Mouse (Mus musculus) thymus, postnatal 0 days (tissue): ENCODE data around the gene Ubl7. TPM values are rescaled to one million over a fixed set of nuclear protein-coding genes. Genes with fewer than 3 reads are reported as not detected.
A peak's percentile ranks its signal among the peaks of the same experiment; 100 is the strongest.
"Not testable (repeated sequence)": the region's sequence is repeated elsewhere in the genome, so short reads cannot be mapped to it uniquely, and the experiment has no call there.

Experiments used
- DNase-seq: peaks from one replicate; pipeline ENCODE4 v3.0.0-alpha.2; 2015; ENCODE audit warnings: low spot score
- polyA plus RNA-seq: library from polyadenylated mRNA; unstranded; fragments of >200 nt; fragmentation: Nextera tagmentation; extraction: Ambion mirVana; gene quantifications from 2 replicates; pipeline ENCODE4 v1.2.1, GENCODE M21; 2015

Ubl7 gene
- 125 and 133 TPM in 2 replicates for polyA plus RNA-seq

- DNase-seq: peak; percentile 92
Observed at GRCm38 (mm10) chr9:57910254-57911160, at the start of gene Ubl7. Ubl7 (plus strand) TSS chr9:57910979.

- DNase-seq: peak; percentile 77
Observed at GRCm38 (mm10) chr9:57861951-57862471, 48.8 kb upstream of the Ubl7 start.

GRCm38 (mm10) chr9:57864336-57864735 is 46.4 kb upstream of the Ubl7 start:
- no peak for DNase-seq

GRCm38 (mm10) chr9:57866530-57866929 is 44.2 kb upstream of the Ubl7 start:
- DNase-seq: peak; percentile 58

DNA sequence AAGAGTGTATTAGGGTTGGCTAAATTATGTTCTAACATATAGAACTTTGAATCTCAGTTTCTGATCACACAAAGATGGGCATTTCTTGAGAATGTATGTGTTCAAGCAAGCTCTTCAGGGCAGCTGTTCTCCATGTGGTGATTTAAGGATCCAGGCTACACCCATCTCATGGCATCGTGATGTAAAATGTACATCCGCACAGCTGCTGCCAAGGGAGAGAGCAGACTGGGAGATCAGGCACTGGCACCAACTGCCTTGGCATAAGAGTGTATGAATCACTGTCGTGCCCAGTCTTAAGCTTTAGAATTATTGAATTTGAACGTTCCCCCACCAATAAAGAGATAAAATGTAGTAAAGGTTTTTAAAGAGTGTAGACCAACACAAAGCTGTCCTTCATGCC is 43.5 kb upstream of the Ubl7 start:
- no peak for DNase-seq

DNA sequence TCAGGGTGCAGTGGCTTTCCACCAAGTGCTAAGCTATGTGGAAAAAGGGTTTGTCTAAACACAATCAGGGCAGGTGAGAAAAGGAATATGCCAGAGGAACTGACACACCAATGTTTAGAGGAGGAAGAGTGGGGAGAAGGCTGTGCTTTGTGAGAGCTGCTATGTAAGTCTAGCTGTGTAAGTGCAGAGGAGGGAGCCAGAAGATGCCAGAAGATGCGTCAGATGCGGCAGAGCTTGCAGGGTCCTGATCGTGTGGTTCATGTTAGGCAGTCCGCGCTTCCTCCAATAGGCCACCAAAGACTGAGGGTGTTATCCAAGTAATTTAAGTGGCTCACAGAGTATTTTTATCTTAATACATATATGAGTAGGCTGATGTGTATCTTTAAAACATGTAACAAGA is 42.9 kb upstream of the Ubl7 start:
- DNase-seq: no peak

GRCm38 (mm10) chr9:57868767-57869166 is 42.0 kb upstream of the Ubl7 start:
- DNase-seq: no peak

DNA sequence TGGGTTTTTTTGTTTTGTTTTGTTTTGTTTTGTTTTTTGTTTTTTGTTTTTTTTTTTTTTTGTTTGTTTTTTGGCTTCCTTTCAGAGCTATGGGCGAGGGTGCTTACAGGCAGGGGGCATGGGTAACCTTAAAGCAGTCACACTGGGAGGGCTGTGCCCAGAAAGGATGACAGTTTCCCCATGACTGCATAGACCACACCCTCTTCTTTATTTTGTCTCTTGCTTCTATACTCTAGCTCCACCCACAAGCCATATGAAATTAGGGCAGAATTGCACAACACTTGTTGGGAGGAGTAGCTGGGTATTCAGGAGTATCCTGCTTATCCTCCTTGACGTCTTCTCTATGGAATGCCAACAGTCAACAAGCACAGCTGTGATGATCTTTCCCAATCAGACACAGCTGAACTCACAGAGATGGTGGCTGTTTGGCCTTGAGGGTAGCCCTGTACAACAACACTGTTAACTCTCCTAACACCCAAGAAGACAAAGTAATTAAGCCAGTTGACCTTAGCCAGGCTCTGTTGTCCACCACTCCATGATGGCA is 40.4 kb upstream of the Ubl7 start:
- no peak for DNase-seq

DNA sequence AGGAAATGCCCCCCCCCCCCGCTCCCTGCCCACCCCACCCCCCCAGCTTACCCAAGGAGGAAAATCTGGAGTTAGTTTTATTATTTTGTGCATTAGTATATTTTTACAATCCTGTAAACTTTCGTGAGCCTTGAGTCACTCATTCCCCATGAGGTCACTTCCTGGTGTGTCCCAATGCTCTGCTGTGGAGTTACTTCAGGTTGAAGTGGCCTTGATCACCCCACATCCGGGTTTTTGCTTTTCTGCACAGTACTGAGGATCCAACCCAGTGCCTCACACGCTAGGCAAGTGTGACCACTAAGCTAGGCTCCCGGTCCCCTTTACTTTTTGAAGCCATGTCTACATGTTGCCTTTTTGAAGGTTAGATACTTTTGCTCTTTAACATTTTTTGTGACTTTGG is 36.6 kb upstream of the Ubl7 start:
- DNase-seq: no peak

- no peak for DNase-seq
Observed at GRCm38 (mm10) chr9:57874994-57875393, 35.8 kb upstream of the Ubl7 start.

- DNase-seq: no peak
Observed at GRCm38 (mm10) chr9:57879213-57879612, 31.6 kb upstream of the Ubl7 start.

GRCm38 (mm10) chr9:57880278-57880677 is 30.5 kb upstream of the Ubl7 start:
- peak; percentile 14 for DNase-seq

DNA sequence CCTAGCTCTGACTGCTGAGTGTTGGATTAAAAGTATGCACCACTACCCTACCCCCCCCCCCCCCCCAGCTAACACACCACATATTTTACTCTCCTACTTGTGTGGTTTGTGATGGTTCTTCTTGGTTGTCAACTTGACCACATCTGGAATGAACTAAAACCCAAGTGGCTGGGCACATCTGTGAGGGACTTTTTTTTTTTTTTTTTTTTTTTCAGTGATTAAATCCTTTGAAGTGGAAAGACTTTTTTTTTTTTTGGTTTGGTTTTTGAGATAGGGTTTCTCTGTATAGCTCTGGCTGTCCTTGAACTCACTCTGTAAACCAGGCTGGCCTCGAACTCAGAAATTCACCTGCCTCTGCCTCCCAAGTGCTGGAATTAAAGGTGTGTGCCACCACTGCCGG is 29.0 kb upstream of the Ubl7 start:
- DNase-seq: not testable (repeated sequence)

DNA sequence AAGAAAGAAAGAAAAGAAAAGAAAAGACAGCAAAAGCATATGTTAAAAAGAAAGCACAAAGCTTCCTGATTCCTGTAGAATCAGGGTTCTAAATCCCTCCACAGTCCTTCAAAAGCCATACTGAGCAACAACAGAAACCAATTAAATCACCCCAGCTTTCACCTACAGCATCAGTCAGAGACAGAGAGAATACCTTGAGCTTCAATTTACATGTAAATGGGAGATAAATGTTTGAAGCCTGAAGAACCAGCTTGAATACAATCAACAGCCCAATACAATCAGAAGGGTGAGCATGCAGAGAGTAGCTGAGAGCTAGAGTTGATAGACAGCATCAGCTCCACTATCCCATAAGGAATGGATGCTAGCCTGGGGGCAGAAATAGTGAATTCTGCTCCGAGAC is 27.4 kb upstream of the Ubl7 start:
- DNase-seq: no peak

DNA sequence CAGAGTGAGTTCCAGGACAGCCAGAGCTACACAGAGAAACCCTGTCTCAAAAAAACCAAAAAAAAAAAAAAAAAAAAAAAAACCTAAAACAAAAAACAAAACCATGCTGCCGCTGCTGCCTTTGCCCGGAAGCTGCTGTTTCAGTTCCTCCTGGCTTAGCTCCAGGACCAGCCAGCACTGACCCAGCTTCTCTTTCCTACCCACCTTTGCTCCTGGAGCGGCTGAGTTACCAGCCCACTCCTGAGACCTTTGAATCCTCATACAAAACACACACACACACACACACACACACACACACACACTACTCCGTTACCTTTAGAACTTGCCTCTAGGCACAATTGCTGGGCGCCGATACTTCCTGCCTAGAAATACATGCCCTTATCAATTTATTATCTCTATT is 22.7 kb upstream of the Ubl7 start:
- DNase-seq: no peak

- no peak for DNase-seq
Observed at GRCm38 (mm10) chr9:57900478-57900877, 10.3 kb upstream of the Ubl7 start.

GRCm38 (mm10) chr9:57901197-57901596 is 9.6 kb upstream of the Ubl7 start:
- DNase-seq: no peak

- no peak for DNase-seq
Observed at GRCm38 (mm10) chr9:57901601-57902000, 9.2 kb upstream of the Ubl7 start.

DNA sequence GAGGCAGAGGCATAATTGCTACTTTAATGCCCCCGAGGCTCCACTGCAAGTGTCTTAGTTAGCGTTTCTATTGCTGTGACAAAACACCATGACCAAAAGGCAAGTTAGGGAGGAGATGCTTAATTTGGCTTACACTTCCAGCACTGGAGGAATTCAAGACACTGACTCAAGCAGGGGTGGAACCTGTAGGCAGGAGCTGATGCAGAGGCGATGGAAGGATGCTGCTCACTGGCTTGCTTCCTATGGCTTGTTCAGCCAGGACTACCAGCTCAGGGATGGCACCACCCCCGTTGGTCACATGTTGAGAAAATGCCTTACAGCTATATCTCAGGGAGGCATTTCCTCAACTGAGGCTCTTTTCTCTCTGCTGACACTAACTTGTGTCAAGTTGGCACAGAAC is 8.6 kb upstream of the Ubl7 start:
- no peak for DNase-seq

DNA sequence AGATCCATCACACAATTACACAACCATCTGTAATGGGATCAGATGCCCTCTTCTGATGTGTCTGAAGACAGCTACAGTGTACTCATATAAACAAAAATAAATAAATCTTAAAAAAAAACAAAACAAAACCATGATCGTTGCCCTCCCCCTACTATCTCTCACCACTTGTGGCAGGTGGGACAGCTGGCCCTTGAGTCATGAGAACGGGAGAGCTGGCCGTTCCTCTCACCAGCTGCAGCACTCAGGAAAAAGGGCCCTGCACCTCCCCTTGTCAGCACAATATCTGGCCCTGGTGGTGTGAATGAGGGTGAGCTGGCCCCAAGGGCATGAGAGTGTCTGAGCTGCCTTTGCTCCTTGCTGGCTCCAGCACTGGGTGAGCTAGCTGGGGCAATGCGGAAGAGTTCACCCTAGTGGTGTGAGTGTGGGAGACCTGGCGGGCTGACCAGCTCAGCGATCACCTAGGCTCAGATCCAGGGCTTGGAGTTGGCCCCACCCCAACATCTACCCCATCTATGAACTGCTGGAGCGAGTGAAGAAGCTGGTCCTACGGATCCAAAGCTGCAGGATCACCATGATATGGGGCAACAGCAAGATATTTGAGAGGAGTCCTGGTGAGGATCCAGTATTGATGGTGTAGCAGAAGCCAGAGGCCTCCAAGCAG is 7.1 kb upstream of the Ubl7 start:
- DNase-seq: no peak

DNA sequence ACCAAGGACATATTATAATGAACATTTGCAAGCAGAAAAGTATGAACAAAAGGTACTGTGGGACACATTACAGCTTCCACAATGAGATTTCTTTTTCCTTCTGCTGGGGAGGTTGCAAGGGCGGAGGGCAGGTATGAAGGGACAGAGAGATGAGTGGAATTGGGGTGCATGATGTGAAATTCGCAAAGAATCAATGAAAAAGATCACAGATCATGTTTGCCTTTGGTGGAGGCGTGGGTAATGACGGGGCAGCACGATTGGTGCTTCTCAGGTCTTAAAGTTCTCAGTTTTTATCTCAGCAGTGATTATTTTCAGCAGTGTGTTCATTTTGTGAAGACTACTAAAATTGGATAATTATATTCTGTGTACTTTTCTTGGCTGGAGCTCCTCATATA is 6.5 kb upstream of the Ubl7 start:
- no peak for DNase-seq

DNA sequence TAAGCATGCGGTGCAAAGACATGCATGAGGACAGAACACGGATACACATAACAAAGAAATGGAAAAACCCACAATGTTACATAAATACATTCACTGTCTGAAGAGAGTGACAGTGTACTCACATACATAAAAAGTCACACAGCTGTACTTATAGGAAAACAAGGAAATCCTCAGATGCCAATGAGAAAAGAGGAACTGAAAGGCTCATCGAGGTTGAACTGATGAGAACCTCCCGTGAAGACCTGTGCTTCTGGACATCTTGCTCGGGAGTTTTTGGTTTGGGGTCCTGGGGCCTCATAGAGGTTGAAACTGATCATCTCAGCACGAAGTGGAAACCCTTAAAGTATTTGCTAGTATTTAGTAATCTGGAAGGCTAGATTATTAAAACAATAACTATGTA is 3.6 kb upstream of the Ubl7 start:
- no peak for DNase-seq
